Mouse (Mus musculus) MEL (cell line): ENCODE results near the gene Smg6. TPM values are rescaled to one million over a fixed set of nuclear protein-coding genes. Genes with fewer than 3 reads are reported as not detected.

Source experiments
- DNase-seq: peaks from one replicate; pipeline ENCODE4 v3.0.0; 2011; ENCODE audit warnings: low read depth, low spot score
- H3K27ac ChIP-seq: 2 replicates; pipeline ENCODE4 v1.5.1; 2012; ENCODE audit warnings: low read depth, mild to moderate bottlenecking, control low read depth, low read length, moderate library complexity; ENCODE audit not compliant: control insufficient read depth
- H3K27me3 ChIP-seq, 2 experiments: fragments of 150-350 bp in 1 of 2; sonication (generic) in 1 of 2; 2 replicates each; pipeline ENCODE4 v1.6.1; 2012; ENCODE audit warnings: low read length in 2 of 2, mild to moderate bottlenecking in 2 of 2, improper control_type of control experiment in 1 of 2, moderate library complexity in 1 of 2; ENCODE audit not compliant: insufficient read depth in 2 of 2, control insufficient read depth in 1 of 2
- H3K36me3 ChIP-seq, 2 experiments: 2 replicates each; pipeline ENCODE4 v1.6.1; 2012 to 2014; ENCODE audit warnings: low read length in 2 of 2, improper control_type of control experiment in 1 of 2, inconsistent platforms in 1 of 2, mild to moderate bottlenecking in 1 of 2; ENCODE audit not compliant: insufficient read depth in 2 of 2, control insufficient read depth in 1 of 2
- H3K4me1 ChIP-seq, 2 experiments: fragments of 150-350 bp in 1 of 2; sonication (generic) in 1 of 2; 2 replicates each; pipeline ENCODE4 v1.6.1; 2012; ENCODE audit warnings: low read length in 2 of 2, improper control_type of control experiment in 1 of 2, mild to moderate bottlenecking in 1 of 2; ENCODE audit not compliant: insufficient read depth in 2 of 2, control insufficient read depth in 1 of 2
- H3K4me3 ChIP-seq, 2 experiments: fragments of 150-350 bp in 1 of 2; sonication (generic) in 1 of 2; 2 replicates each; pipeline ENCODE4 v1.5.1; 2012; ENCODE audit warnings: low read depth in 2 of 2, low read length in 2 of 2, mild to moderate bottlenecking in 2 of 2, moderate library complexity in 2 of 2, control low read depth in 1 of 2, improper control_type of control experiment in 1 of 2; ENCODE audit not compliant: control insufficient read depth in 1 of 2, insufficient read depth in 1 of 2
- H3K79me2 ChIP-seq: 2 replicates; pipeline ENCODE4 v1.6.1; 2012; ENCODE audit warnings: mild to moderate bottlenecking, low read length, moderate library complexity; ENCODE audit not compliant: control insufficient read depth, poor library complexity, insufficient read depth
- H3K9ac ChIP-seq: 2 replicates; pipeline ENCODE4 v1.6.1; 2012; ENCODE audit warnings: low read depth, mild to moderate bottlenecking, control low read depth, low read length, moderate library complexity; ENCODE audit not compliant: control insufficient read depth, poor library complexity, severe bottlenecking
- H3K9me3 ChIP-seq: fragments of 150-350 bp; sonication (generic); replicated peaks from 2 replicates; pipeline ENCODE4 v1.6.1; 2012; ENCODE audit warnings: mild to moderate bottlenecking, low read length, improper control_type of control experiment, moderate library complexity; ENCODE audit not compliant: insufficient read depth
- CHD2 ChIP-seq: IDR thresholded peaks from 2 replicates; pipeline ENCODE4 v1.6.1; 2011; ENCODE audit warnings: low read length, improper control_type of control experiment
- CTCF ChIP-seq, 3 experiments: IDR thresholded peaks in 2 of 3; conservative IDR thresholded peaks in 1 of 3; 2 replicates each; pipeline ENCODE4 v1.5.1; 2011 to 2012; ENCODE audit warnings: low read length in 3 of 3, low read depth in 2 of 3, mild to moderate bottlenecking in 2 of 3, improper control_type of control experiment in 1 of 3, inconsistent platforms in 1 of 3, mixed read lengths in 1 of 3, moderate library complexity in 1 of 3; ENCODE audit not compliant: control insufficient read depth in 1 of 3, insufficient read depth in 1 of 3, poor library complexity in 1 of 3, severe bottlenecking in 1 of 3
- GABPA ChIP-seq: IDR thresholded peaks from 2 replicates; pipeline ENCODE4 v1.6.1; 2012; ENCODE audit warnings: low read depth, mild to moderate bottlenecking, inconsistent platforms, low read length, improper control_type of control experiment, moderate library complexity
- GATA1 ChIP-seq: IDR thresholded peaks from 2 replicates; pipeline ENCODE4 v1.6.1; 2011; ENCODE audit warnings: low read depth, low read length, improper control_type of control experiment
- HCFC1 ChIP-seq: IDR thresholded peaks from 2 replicates; pipeline ENCODE4 v1.6.1; 2012; ENCODE audit warnings: low read depth, mild to moderate bottlenecking, inconsistent platforms, low read length, improper control_type of control experiment, moderate library complexity
- KAT2A ChIP-seq: conservative IDR thresholded peaks from 2 replicates; pipeline ENCODE4 v1.6.1; 2012; ENCODE audit warnings: low read depth, low read length, improper control_type of control experiment, inconsistent platforms
- MAFK ChIP-seq: IDR thresholded peaks from 2 replicates; pipeline ENCODE4 v1.6.1; 2011; ENCODE audit warnings: low read depth, mild to moderate bottlenecking, low read length, improper control_type of control experiment, borderline replicate concordance
- MAX ChIP-seq: IDR thresholded peaks from 2 replicates; pipeline ENCODE4 v1.6.1; 2011; ENCODE audit warnings: low read length, improper control_type of control experiment
- MEF2A ChIP-seq: IDR thresholded peaks from 2 replicates; pipeline ENCODE4 v1.6.1; 2014; ENCODE audit warnings: low read depth, mild to moderate bottlenecking, inconsistent platforms, low read length, improper control_type of control experiment; ENCODE audit not compliant: poor library complexity, insufficient replicate concordance, severe bottlenecking; ENCODE audit errors: extremely low read depth
- MYB ChIP-seq: IDR thresholded peaks from 2 replicates; pipeline ENCODE4 v1.6.1; 2011; ENCODE audit warnings: mild to moderate bottlenecking, low read depth, low read length, improper control_type of control experiment
- NRF1 ChIP-seq: IDR thresholded peaks from 2 replicates; pipeline ENCODE4 v1.6.1; 2014; ENCODE audit warnings: low read depth, mild to moderate bottlenecking, inconsistent platforms, low read length, improper control_type of control experiment, moderate library complexity; ENCODE audit not compliant: poor library complexity, insufficient read depth, severe bottlenecking
- POLR2A ChIP-seq, 2 experiments: IDR thresholded peaks; 2 replicates each; pipeline ENCODE4 v1.6.1; 2011 to 2012; ENCODE audit warnings: low read length in 2 of 2, mild to moderate bottlenecking in 2 of 2, control low read depth in 1 of 2, improper control_type of control experiment in 1 of 2, low read depth in 1 of 2, moderate library complexity in 1 of 2; ENCODE audit not compliant: control insufficient read depth in 1 of 2, insufficient read depth in 1 of 2, poor library complexity in 1 of 2
- POLR2AphosphoS2 ChIP-seq: IDR thresholded peaks from 2 replicates; pipeline ENCODE4 v1.6.1; 2011; ENCODE audit warnings: low read length, improper control_type of control experiment
- POLR2AphosphoS5 ChIP-seq: IDR thresholded peaks from 2 replicates; pipeline ENCODE4 v1.6.1; 2012; ENCODE audit warnings: low read depth, borderline replicate concordance, mild to moderate bottlenecking, inconsistent platforms, low read length, moderate library complexity, mixed read lengths
- RCOR1 ChIP-seq: IDR thresholded peaks from 2 replicates; pipeline ENCODE4 v1.6.1; 2012; ENCODE audit warnings: low read depth, mild to moderate bottlenecking, inconsistent platforms, low read length, improper control_type of control experiment
- SMC3 ChIP-seq: IDR thresholded peaks from 2 replicates; pipeline ENCODE4 v1.6.1; 2011; ENCODE audit warnings: low read depth, low read length, improper control_type of control experiment
- TBP ChIP-seq: IDR thresholded peaks from 2 replicates; pipeline ENCODE4 v1.8.0; 2011; ENCODE audit warnings: low read depth, low read length, improper control_type of control experiment
- TCF12 ChIP-seq: IDR thresholded peaks from 2 replicates; pipeline ENCODE4 v1.6.1; 2014; ENCODE audit warnings: low read depth, mild to moderate bottlenecking, inconsistent platforms, low read length, improper control_type of control experiment, moderate library complexity
- UBTF ChIP-seq: IDR thresholded peaks from 2 replicates; pipeline ENCODE4 v1.6.1; 2012; ENCODE audit warnings: low read depth, mild to moderate bottlenecking, inconsistent platforms, low read length, improper control_type of control experiment, moderate library complexity, borderline replicate concordance; ENCODE audit not compliant: insufficient read depth
- USF1 ChIP-seq: IDR thresholded peaks from 2 replicates; pipeline ENCODE4 v1.6.1; 2014; ENCODE audit warnings: low read depth, mild to moderate bottlenecking, inconsistent platforms, low read length, improper control_type of control experiment, moderate library complexity
- USF2 ChIP-seq, 2 experiments: IDR thresholded peaks; 2 replicates each; pipeline ENCODE4 v1.6.1; 2011 to 2012; ENCODE audit warnings: improper control_type of control experiment in 2 of 2, low read length in 2 of 2, borderline replicate concordance in 1 of 2, inconsistent platforms in 1 of 2, low read depth in 1 of 2, mild to moderate bottlenecking in 1 of 2; ENCODE audit not compliant: insufficient read depth in 1 of 2
- ZC3H11A ChIP-seq: IDR thresholded peaks from 2 replicates; pipeline ENCODE4 v1.6.1; 2012; ENCODE audit warnings: low read depth, mild to moderate bottlenecking, inconsistent platforms, low read length, improper control_type of control experiment
- ZKSCAN1 ChIP-seq: IDR thresholded peaks from 2 replicates; pipeline ENCODE4 v1.6.1; 2012; ENCODE audit warnings: low read depth, mild to moderate bottlenecking, inconsistent platforms, low read length, improper control_type of control experiment, moderate library complexity
- polyA plus RNA-seq, 2 experiments: library from polyadenylated mRNA; stranded (reverse) in 1 of 2; unstranded in 1 of 2; fragments of >175 nt in 1 of 2; fragments of >200 nt in 1 of 2; gene quantifications; 2 replicates each; pipeline versions ENCODE4 v1.2.1 to v1.2.4; 2012; ENCODE audit warnings: low replicate concordance in 2 of 2, low read depth in 1 of 2; ENCODE audit not compliant: insufficient read length in 2 of 2, insufficient read depth in 1 of 2, missing spikeins in 1 of 2
- total RNA-seq: library from RNA; depleted of rRNA; stranded (reverse); fragments of 300-350 nt; gene quantifications from 2 replicates; pipeline ENCODE4 v1.2.3, GENCODE M21; 2012

Smg6 gene
- total and polyA plus RNA-seq, 3 experiments: 11.6 to 19.0 TPM; not detected in 1

GRCm38 (mm10) chr11:75016309-75016860 lies 90.8 kb downstream of the Smg6 start:
- no peaks in the 10 kb centered on the region for H3K79me2 ChIP-seq
- no peak overlapping the region for H3K4me3 ChIP-seq
- no peak overlapping the region for H3K27ac ChIP-seq
- no peak for DNase-seq
- H3K9me3 ChIP-seq: no peaks in the 10 kb centered on the region
- TF ChIP-seq TCF12: no peak
- no peak for TF ChIP-seq ZKSCAN1
- no peak for TF ChIP-seq KAT2A
- no peak for TF ChIP-seq SMC3
- no peak for TF ChIP-seq HCFC1
- TF ChIP-seq GABPA: no peak
- no peak for TF ChIP-seq RCOR1
- no peak for TF ChIP-seq MAX
- no peak for TF ChIP-seq CTCF (IDR thresholded peaks at IDR 0.05 in 2 of 3, conservative IDR thresholded peaks at IDR 0.05 in 1 of 3; ENCODE audit: control insufficient read depth in 1 of 3, insufficient read depth in 1 of 3, low read depth in 2 of 3, low read length in 3 of 3, poor library complexity in 1 of 3, severe bottlenecking in 1 of 3)
- TF ChIP-seq POLR2AphosphoS5: no peak
- TF ChIP-seq POLR2AphosphoS2: no peak
- TF ChIP-seq GATA1: no peak
- TF ChIP-seq USF1: no peak
- no peaks in the 10 kb centered on the region for H3K27me3 ChIP-seq
- H3K36me3 ChIP-seq: peaks cover 0 to 2% of the 10 kb centered on the region in 2 experiments; a peak in 2 of 4 replicates
- no peak overlapping the region for H3K9ac ChIP-seq
- H3K4me1 ChIP-seq: peaks cover 0 to 2% of the 10 kb centered on the region in 2 experiments; a peak in 1 of 4 replicates

DNA sequence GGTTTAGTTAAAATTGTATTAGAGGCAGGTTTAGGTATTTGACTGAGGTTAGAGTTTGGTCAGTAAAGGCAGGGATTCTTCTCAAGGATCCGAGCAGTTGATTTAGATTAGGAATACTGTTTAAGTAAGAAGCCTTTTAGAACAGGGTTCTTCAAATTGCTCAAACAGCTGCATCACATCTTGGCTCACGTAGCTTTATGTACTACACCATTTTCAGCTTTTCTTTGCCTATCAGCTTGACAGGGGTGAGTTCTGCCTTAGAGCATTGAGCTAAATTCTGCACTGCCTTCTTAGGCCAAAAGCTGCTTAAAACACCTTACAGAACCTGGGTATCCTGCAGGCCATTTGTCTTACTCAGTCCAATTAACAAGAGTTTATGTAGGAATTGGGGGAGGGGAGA lies 92.2 kb downstream of the Smg6 start:
- Histone ChIP-seq H3K79me2 (no peaks in the 10 kb centered on the region), H3K9me3 (no peaks in the 10 kb centered on the region), H3K4me3 (no peak overlapping the region), H3K4me1 (peaks cover 0 to 4% of the 10 kb centered on the region in 2 experiments; a peak in 1 of 4 replicates), H3K9ac (no peak overlapping the region), H3K27ac (no peak overlapping the region), H3K36me3 (no peaks in the 10 kb centered on the region; a peak in 1 of 4 replicates), H3K27me3 (no peaks in the 10 kb centered on the region)
- TF ChIP-seq NRF1 (no peak), MAX (no peak), GABPA (no peak), MEF2A (no peak), MYB (no peak), MAFK (no peak), UBTF (no peak), CHD2 (no peak), CTCF (IDR thresholded peaks at IDR 0.05 in 2 of 3, conservative IDR thresholded peaks at IDR 0.05 in 1 of 3; ENCODE audit: control insufficient read depth in 1 of 3, insufficient read depth in 1 of 3, low read depth in 2 of 3, low read length in 3 of 3, poor library complexity in 1 of 3, severe bottlenecking in 1 of 3) (no peak), USF2 (IDR thresholded peaks at IDR 0.05; ENCODE audit: borderline replicate concordance in 1 of 2, insufficient read depth in 1 of 2, low read depth in 1 of 2, low read length in 2 of 2) (no peak), POLR2A (IDR thresholded peaks at IDR 0.05; ENCODE audit: control insufficient read depth in 1 of 2, insufficient read depth in 1 of 2, low read depth in 1 of 2, low read length in 2 of 2, poor library complexity in 1 of 2) (no peak), POLR2AphosphoS2 (no peak), TBP (no peak), ZC3H11A (no peak), TCF12 (no peak)
- no peak for DNase-seq
